Mouse (Mus musculus) layer of hippocampus, adult 2 months (tissue): ENCODE results near the gene Cherp. TPM values are rescaled to one million over a fixed set of nuclear protein-coding genes. Genes with fewer than 3 reads are reported as not detected.

Experiments used
- DNase-seq, 2 experiments: peaks; one replicate each; pipeline ENCODE4 v3.0.0; 2022; ENCODE audit warnings: low spot score in 2 of 2
- H3K27ac ChIP-seq: fragments of 200-600 bp; 2 replicates; pipeline ENCODE4 v1.8.1; 2022
- H3K4me3 ChIP-seq: fragments of 200-600 bp; 2 replicates; pipeline ENCODE4 v1.8.1; 2022; ENCODE audit warnings: mild to moderate bottlenecking
- CTCF ChIP-seq: fragments of 200-600 bp; conservative IDR thresholded peaks from 2 replicates; pipeline ENCODE4 v1.8.1; 2022; ENCODE audit warnings: antibody characterized with exemption, mild to moderate bottlenecking, moderate library complexity
- total RNA-seq, 2 experiments: library from RNA; stranded (reverse); gene quantifications; 2 replicates each; pipeline ENCODE4 v1.2.3; 2021

The Cherp gene
- total RNA-seq, 2 experiments from 2014 or later: 83.1 TPM

DNA sequence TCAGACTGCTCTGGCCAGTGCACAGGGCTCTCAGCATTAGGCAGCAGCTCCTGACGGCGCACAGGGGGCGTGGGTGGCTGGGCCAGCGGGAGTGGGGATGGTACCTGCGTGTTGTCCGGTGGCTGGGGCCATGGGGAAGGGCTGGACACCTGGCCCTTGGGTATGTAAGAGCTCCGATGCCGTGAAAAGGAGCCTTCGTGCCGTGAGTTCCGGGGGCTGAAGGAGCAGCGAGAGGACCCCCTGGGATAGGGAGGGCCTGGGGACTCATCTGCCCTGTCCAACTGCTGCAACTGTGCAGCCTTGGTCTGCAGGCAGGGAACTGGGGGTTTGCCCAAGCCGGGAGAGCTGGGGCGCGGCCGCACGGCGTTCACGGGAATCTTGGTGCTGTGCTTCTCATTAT is 21.2 kb upstream of the Cherp start:
- no peak for DNase-seq
- no peak for TF ChIP-seq CTCF
- Histone ChIP-seq H3K4me3 (no peak overlapping the region), H3K27ac (no peak overlapping the region)

DNA sequence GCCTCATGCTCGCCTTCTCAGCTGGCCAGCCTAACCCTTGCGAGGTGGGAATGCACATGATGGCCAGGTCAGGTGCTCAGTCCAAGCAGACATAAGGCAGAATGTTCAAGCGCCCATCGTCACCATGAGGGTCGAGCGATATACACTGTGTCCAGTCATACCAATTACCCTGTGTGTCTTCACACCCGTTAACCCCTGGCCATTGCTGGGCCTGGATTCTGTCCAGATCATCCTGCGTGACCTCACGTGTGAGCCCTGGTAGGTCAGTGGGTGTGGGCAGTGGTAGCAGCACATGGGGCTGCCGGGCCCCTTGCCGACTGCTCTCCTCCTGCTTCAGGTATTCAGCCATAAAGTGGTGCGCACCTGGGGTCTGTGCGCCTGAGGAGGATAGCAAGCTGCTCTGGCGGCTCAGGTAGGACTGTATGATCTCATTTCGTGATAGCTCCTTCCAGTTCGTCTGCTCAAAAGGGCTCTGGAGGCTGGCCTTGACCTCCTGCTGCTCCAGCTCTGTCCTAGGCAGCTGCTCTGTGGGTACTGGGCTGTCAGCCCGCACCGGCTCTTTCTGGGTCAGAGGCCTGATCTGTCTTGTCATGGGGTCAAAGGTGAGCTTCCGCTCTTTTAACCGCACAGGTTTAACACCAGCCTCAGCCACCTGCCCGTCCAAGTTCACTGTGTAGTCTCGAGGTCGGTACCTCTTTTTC is 20.5 kb upstream of the Cherp start:
- H3K27ac ChIP-seq: no peak overlapping the region
- no peak overlapping the region for H3K4me3 ChIP-seq
- TF ChIP-seq CTCF: no peak
- DNase-seq: no peak

DNA sequence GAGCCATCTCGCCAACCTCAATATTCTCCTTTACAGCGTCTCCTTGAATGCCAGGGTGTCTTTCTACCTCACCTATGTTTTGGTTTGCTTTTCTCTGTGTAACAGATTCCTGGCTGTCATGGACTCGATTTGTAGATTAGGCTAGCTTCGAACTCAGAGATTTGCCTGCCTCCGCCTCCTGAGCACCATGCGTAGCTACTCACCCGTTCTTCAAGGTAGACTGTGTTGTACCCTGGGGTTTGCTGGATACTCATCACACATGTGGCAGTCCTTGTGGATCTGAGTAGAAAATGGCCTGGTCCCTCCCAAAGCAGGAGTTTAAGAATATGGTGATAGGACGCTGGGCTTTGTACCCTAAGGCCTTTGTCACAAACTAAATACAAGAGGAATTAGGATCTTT is 18.4 kb upstream of the Cherp start:
- peak overlapping the region; percentile 71 for H3K27ac ChIP-seq
- H3K4me3 ChIP-seq: peak overlapping the region; percentile 68
- DNase-seq: no peak
- TF ChIP-seq CTCF: no peak

DNA sequence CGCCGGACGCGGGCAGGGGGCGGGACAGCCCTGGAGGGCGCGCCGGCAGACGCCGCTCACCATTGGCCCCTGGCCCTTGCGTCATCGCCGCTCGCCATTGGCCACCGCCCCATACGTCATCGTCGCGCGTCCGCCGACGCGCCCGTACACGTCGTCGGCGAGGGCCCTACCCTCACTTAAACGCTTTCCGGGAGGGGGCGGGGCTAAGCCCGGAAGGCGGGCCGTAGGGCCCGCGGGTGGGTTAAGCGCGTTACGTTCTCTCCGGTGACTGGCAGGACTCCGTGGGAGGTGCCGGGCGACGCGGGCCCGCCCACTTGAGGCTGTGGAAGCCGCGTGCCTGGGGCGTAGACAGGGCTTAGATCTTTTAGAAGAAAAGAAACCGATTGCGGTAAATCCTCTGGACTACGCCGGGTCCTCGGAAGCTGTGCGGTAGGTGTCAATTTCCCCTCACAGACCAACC is 17.6 kb upstream of the Cherp start:
- H3K27ac ChIP-seq: peak overlapping the region; percentile 71
- peak overlapping the region; percentile 68 for H3K4me3 ChIP-seq
- peak; percentile 99 to 100 for DNase-seq
- TF ChIP-seq CTCF: no peak

DNA sequence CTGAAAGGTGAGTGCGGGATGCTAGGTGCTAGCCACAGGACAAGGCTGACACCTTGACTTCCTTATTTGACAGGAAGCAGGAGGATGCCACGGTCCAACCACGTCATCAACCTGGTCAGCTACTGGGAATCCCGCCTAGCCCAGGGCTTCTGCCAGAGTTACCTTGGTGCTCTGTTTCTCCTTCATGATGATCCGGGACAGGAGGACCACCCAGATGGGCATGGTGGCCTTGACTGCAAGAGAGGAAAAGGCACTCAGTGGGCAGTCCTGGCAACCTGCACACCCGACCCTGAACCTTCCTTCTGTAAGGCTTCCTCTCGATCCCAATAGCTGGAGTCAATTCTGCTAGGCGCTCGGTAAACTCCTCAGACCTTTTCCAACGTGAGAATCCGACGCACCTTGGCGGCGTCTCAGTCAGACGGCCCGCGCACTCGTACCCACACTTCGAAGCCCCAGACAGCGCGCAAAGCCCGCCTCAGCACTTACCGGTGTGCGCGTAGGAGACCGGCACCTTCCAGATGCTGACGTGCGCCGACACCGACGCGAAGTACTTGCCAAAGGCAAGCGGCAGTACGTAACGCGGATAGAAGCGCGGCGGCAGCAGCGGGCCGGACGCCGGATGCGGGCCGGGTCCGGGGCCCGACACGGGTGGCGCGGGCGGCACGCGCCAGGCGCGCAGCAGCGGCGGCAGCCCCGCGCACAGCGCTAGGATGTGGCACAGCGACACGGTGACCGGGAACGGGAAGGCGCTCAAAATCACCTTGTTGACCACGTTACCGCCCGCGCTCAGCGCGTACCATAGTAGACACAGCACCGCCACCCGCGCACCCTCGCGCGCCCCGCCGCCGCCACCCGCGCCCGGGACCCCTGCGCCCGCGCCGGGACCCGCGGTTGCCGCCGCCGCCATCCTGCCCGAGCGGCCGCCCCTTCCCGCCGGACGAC is 16.9 kb upstream of the Cherp start, which contains the start of gene Slc35e1:
Slc35e1 (minus strand) TSS at position 935 of the 942 bp plus-strand sequence.
- H3K4me3 ChIP-seq: peak within 1 kb of the TSS; percentile 81
- no peak for TF ChIP-seq CTCF
- H3K27ac ChIP-seq: peak within 1 kb of the TSS; percentile 79
- peak in 1 of 2 experiments; percentile 34 for DNase-seq

DNA sequence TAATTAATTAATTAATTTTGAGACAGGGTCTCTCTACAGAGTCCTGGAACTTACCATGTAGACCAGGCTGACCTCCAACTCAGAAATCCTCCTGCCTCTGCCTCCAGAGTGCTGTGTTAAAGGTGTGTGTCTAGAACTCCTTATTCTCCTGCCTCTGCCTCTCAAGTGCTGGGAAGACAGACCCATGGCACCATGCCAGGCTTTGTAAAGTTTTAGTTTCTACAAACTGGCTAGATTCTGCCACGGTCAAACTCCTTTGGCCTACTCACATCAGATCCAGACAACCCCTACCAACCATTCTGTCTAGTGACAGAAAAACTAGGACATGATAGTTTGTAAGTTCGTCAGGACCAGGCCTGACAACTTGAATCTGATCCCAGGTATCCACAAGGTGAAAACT is 16.0 kb upstream of the Cherp start:
- DNase-seq: no peak
- no peak overlapping the region for H3K27ac ChIP-seq
- TF ChIP-seq CTCF: no peak
- H3K4me3 ChIP-seq: peak overlapping the region; percentile 81

DNA sequence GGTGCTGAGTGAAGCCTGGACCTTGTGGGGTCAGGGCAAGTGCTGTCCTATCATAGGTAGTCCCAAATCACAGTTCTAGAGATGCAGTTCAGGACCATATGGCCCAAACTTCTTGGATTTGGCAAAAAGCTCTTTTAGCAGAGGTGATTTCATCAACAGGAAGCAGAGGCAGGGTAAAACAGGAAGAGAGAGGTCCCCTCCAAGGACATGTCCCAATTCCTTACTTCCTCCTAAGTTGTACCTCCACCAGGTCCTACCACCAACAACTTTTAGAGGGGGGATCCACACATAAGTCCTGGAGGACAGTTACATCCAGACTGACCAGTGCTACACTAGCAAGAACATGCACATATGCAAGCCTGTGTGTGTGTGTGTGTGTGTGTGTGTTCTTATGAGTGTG is 12.0 kb upstream of the Cherp start:
- TF ChIP-seq CTCF: no peak
- DNase-seq: no peak
- Histone ChIP-seq H3K4me3 (no peak overlapping the region), H3K27ac (no peak overlapping the region)

DNA sequence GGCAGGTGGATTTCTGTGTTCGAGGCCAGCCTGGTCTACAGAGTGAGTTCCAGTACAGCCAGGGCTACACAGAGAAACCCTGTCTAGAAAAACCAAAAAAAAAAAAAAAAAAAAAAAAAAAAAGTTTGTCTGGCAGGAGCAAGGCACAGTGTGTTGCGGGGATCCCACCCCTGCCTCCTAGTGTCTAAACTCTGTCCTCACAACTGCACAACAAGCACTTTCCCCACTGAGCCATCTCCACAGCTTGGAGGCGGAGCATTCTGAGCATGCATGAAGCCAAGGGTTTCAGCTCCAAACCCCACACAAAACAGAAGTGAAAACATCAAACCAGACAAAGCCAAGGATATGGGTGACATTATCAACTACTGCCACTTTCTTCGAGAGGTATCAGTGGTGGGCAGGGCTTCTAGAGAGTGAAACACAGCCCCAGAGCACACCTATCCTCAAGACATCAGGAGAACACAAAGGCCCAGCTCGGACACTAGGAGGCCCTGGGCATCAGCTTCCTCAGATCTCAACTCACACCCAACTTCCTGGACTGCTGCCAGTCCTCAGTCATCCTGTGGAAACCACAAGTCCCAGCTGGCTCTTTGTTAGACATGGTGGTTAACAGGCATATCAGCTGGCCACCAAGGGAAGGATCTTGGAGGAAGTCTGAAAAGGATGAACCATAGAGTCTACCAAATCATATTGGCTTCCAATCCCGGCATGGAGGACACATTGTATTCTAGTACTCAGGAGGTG is 10.6 kb upstream of the Cherp start:
- no peak for DNase-seq
- Histone ChIP-seq H3K27ac (no peak overlapping the region), H3K4me3 (no peak overlapping the region)
- peak; percentile 53 for TF ChIP-seq CTCF

DNA sequence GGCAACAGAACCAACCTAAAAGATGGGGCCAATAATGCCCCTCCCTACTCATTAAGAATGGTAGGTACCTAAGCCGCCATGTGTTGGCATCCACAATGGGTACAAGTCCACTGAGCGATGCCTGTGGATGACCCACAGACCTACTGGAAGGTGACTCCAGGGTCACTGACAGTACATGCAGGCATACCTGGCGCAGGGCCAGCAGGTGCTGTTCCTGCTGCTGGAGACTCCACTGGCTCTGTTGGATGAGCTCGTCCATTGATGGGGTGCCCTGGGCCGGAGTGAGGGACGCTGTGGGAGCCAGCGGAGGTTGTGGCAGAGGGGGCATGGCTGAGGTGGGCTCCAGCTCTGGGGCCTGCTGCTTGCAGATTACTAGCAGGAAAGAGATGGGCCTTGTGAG is 4.3 kb downstream of the Cherp start:
- DNase-seq: no peak
- no peak overlapping the region for H3K4me3 ChIP-seq
- no peak for TF ChIP-seq CTCF

DNA sequence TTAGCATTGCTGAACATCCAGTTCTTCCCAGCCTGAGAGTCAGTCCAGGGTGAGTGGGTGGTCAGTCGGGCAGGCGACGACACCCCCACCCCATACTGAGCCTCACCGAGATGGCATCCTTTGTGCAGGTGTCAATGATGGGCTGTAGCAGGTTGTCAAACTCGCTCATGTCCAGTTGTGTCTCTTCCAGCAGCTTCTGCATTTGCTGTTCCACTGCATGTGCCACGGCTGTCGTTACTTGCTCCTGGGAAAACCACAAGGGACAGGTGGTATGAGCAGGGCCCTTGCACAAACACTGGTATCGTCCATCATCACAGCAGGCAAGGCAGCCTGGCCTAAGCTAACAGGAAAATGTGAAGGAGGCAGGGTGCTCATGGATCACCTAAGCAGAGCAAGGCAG is 5.0 kb downstream of the Cherp start:
- DNase-seq: no peak
- no peak for TF ChIP-seq CTCF
- Histone ChIP-seq H3K27ac (no peak overlapping the region), H3K4me3 (no peak overlapping the region)

More for the DNA sequence above, 4.3 kb downstream of the Cherp start:
- H3K27ac ChIP-seq: no peak overlapping the region

DNA sequence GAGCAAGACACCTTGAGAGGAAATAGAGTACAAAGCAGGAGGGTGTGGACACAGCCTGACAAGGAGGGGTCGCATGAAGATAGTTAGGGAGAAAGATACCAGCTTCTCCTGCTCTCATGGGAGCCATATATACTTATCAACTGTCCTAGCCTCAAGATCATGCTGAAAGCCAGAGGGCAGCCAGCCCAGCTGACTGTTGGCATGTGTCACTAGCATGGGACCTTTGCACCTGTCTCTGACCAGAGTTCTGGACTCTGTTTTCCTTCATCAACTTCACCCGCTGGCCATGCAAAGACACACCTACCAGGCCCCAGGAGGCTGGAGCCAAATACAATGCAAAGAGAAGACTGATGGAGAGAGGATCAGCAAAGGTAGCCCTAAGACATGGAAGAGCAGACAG is 5.8 kb downstream of the Cherp start:
- Histone ChIP-seq H3K4me3 (no peak overlapping the region), H3K27ac (no peak overlapping the region)
- DNase-seq: no peak
- no peak for TF ChIP-seq CTCF

DNA sequence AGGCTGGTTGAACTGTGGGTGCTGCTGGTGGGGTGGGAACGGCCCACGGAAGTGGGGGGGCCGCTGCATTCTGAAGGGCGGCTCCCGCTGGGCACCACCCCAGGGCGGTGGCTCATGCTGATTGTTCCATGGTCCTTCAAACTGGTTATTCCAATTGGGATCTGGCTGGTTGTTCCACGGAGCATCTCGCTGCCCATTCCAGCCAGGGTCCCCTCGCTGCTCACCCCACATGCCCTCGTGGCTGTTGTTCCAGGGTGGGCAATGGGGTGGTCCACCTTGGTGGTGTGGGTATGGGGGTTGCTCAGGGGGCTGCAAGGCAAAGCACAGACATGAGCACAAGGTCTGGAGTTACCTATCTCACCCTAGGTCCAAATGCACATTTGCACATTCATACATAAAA is 10.8 kb downstream of the Cherp start:
- Histone ChIP-seq H3K4me3 (no peak overlapping the region), H3K27ac (no peak overlapping the region)
- no peak for DNase-seq
- no peak for TF ChIP-seq CTCF

DNA sequence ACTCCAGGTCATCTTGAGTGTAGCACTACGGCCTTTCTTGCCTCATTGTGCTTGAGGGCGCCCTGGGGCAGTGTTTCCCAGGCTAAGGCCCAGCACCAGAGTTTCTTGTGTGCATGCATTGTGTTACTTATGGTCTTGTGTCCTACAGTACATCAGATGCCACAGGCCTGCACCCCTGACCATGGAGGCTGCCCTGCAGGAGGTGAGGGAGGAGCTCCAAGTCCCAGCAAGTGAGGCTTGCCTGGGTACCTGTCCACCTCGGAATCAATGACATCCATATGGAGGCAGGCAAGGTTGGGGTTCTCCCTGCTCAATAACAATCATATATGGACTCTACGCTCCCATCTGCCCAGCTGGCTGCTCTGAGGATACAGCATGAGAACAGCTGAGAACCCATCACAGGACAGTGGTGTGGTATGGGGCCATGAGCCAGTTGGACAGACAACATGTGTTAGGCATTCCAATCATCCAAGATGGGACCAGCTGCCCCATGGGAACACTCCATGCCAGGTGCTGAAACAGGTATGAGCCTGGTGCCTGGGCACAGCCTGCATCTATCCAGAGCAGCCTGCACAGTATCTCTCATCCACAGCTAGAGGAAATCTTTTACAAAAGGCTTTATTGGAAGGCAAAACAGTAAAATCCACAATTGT is 15.0 kb downstream of the Cherp start:
- no peak for TF ChIP-seq CTCF
- no peak overlapping the region for H3K4me3 ChIP-seq
- H3K27ac ChIP-seq: no peak overlapping the region
- no peak for DNase-seq
